Mouse (Mus musculus) CH12.LX (cell line): ENCODE measurements around the gene Kcnip3. TPM values are rescaled to one million over a fixed set of nuclear protein-coding genes. Genes with fewer than 3 reads are reported as not detected.

Source experiments
- DNase-seq: peaks from one replicate; pipeline ENCODE4 v3.0.0-alpha.2; 2013; ENCODE audit errors: extremely low read depth
- H3K27ac ChIP-seq: 2 replicates; pipeline ENCODE4 v1.5.1; 2012; ENCODE audit warnings: low read depth, mild to moderate bottlenecking, control low read depth, moderate library complexity; ENCODE audit not compliant: insufficient read depth
- H3K27me3 ChIP-seq: replicated peaks from 2 replicates; pipeline ENCODE3; 2012; ENCODE audit warnings: inconsistent platforms
- H3K36me3 ChIP-seq, 2 experiments: replicated peaks in 1 of 2; 2 replicates each; pipeline versions ENCODE3 to v1.6.1; 2012; ENCODE audit warnings: inconsistent platforms in 1 of 2, low read length in 1 of 2, mild to moderate bottlenecking in 1 of 2, mixed read lengths in 1 of 2, moderate library complexity in 1 of 2; ENCODE audit not compliant: control insufficient read depth in 1 of 2, insufficient read depth in 1 of 2
- H3K4me1 ChIP-seq, 2 experiments: 2 replicates each; pipeline ENCODE4 v1.6.1; 2012; ENCODE audit warnings: inconsistent platforms in 1 of 2, moderate library complexity in 1 of 2; ENCODE audit not compliant: insufficient read depth in 2 of 2, control insufficient read depth in 1 of 2
- H3K4me2 ChIP-seq: 2 replicates; pipeline ENCODE4 v1.6.1; 2012; ENCODE audit warnings: low read depth, mild to moderate bottlenecking, control low read depth; ENCODE audit not compliant: poor library complexity, insufficient read depth, severe bottlenecking
- H3K4me3 ChIP-seq, 3 experiments: fragments of 150-350 bp in 1 of 3; sonication (generic) in 1 of 3; replicated peaks in 1 of 3; 2 replicates each; pipeline versions ENCODE3 to v1.5.1; 2011 to 2012; ENCODE audit warnings: low read depth in 2 of 3, low read length in 2 of 3, mild to moderate bottlenecking in 2 of 3, moderate library complexity in 2 of 3, control low read depth in 1 of 3, improper control_type of control experiment in 1 of 3, inconsistent platforms in 1 of 3, mixed read lengths in 1 of 3; ENCODE audit not compliant: poor library complexity in 1 of 3
- H3K79me2 ChIP-seq: replicated peaks from 2 replicates; pipeline ENCODE4 v1.6.1; 2012; ENCODE audit warnings: mild to moderate bottlenecking, moderate library complexity; ENCODE audit not compliant: control insufficient read depth, poor library complexity, insufficient read depth, severe bottlenecking; ENCODE audit errors: extremely low read depth
- H3K9ac ChIP-seq: 2 replicates; pipeline ENCODE4 v1.6.1; 2012; ENCODE audit warnings: low read depth, mild to moderate bottlenecking, control low read depth, moderate library complexity; ENCODE audit not compliant: insufficient read depth
- H3K9me3 ChIP-seq: replicated peaks from 2 replicates; pipeline ENCODE3; 2012; ENCODE audit warnings: low read length, inconsistent platforms, mixed read lengths
- BHLHE40 ChIP-seq: IDR thresholded peaks from 2 replicates; pipeline ENCODE4 v1.6.1; 2011; ENCODE audit warnings: mild to moderate bottlenecking, low read depth, low read length, improper control_type of control experiment
- CHD2 ChIP-seq: IDR thresholded peaks from 2 replicates; pipeline ENCODE4 v1.6.1; 2011; ENCODE audit warnings: low read length, improper control_type of control experiment
- CTCF ChIP-seq, 2 experiments: IDR thresholded peaks in 1 of 2; conservative IDR thresholded peaks in 1 of 2; 2 replicates each; pipeline ENCODE4 v1.5.1; 2011 to 2012; ENCODE audit warnings: low read depth in 2 of 2, low read length in 2 of 2, improper control_type of control experiment in 1 of 2, inconsistent platforms in 1 of 2, mild to moderate bottlenecking in 1 of 2, moderate library complexity in 1 of 2
- ETS1 ChIP-seq: conservative IDR thresholded peaks from 2 replicates; pipeline ENCODE4 v1.6.1; 2012; ENCODE audit warnings: low read depth, mild to moderate bottlenecking, inconsistent platforms, low read length, improper control_type of control experiment, moderate library complexity
- GABPA ChIP-seq: IDR thresholded peaks from 2 replicates; pipeline ENCODE4 v1.6.1; 2012; ENCODE audit warnings: low read depth, low read length, improper control_type of control experiment, inconsistent platforms; ENCODE audit not compliant: insufficient replicate concordance
- IRF4 ChIP-seq: IDR thresholded peaks from 2 replicates; pipeline ENCODE4 v1.6.1; 2014; ENCODE audit warnings: low read depth, mild to moderate bottlenecking, inconsistent platforms, low read length, improper control_type of control experiment
- JUND ChIP-seq: conservative IDR thresholded peaks from 2 replicates; pipeline ENCODE4 v1.6.1; 2011; ENCODE audit warnings: low read depth, low read length, improper control_type of control experiment
- MAFK ChIP-seq: IDR thresholded peaks from 2 replicates; pipeline ENCODE4 v1.6.1; 2011; ENCODE audit warnings: low read length, improper control_type of control experiment; ENCODE audit not compliant: insufficient replicate concordance
- MAZ ChIP-seq: IDR thresholded peaks from 2 replicates; pipeline ENCODE4 v1.6.1; 2012; ENCODE audit warnings: low read depth, mild to moderate bottlenecking, inconsistent platforms, low read length, improper control_type of control experiment, moderate library complexity
- MEF2A ChIP-seq: IDR thresholded peaks from 2 replicates; pipeline ENCODE4 v1.6.1; 2014; ENCODE audit warnings: low read depth, mild to moderate bottlenecking, inconsistent platforms, low read length, improper control_type of control experiment, borderline replicate concordance
- NELFE ChIP-seq: IDR thresholded peaks from 2 replicates; pipeline ENCODE4 v1.6.1; 2011; ENCODE audit warnings: low read depth, low read length, improper control_type of control experiment
- NRF1 ChIP-seq: IDR thresholded peaks from 2 replicates; pipeline ENCODE4 v1.6.1; 2014; ENCODE audit warnings: low read depth, mild to moderate bottlenecking, inconsistent platforms, low read length, improper control_type of control experiment, moderate library complexity
- PAX5 ChIP-seq: IDR thresholded peaks from 2 replicates; pipeline ENCODE4 v1.6.1; 2012; ENCODE audit warnings: low read length, inconsistent platforms, mixed read lengths
- POLR2A ChIP-seq: IDR thresholded peaks from 2 replicates; pipeline ENCODE4 v1.6.1; 2011; ENCODE audit warnings: low read depth, mild to moderate bottlenecking, improper control_type of control experiment, low read length
- RAD21 ChIP-seq: IDR thresholded peaks from 2 replicates; pipeline ENCODE4 v1.6.1; 2011; ENCODE audit warnings: low read depth, mild to moderate bottlenecking, low read length, improper control_type of control experiment, moderate library complexity
- RCOR1 ChIP-seq: conservative IDR thresholded peaks from 2 replicates; pipeline ENCODE4 v1.6.1; 2012; ENCODE audit warnings: low read depth, mild to moderate bottlenecking, inconsistent platforms, low read length, improper control_type of control experiment
- SMC3 ChIP-seq: IDR thresholded peaks from 2 replicates; pipeline ENCODE4 v1.6.1; 2011; ENCODE audit warnings: low read depth, low read length, improper control_type of control experiment
- TBP ChIP-seq: conservative IDR thresholded peaks from 2 replicates; pipeline ENCODE4 v1.6.1; 2011; ENCODE audit warnings: low read depth, low read length, improper control_type of control experiment
- UBTF ChIP-seq: IDR thresholded peaks from 2 replicates; pipeline ENCODE4 v1.6.1; 2012; ENCODE audit warnings: low read depth, mild to moderate bottlenecking, inconsistent platforms, low read length, improper control_type of control experiment, moderate library complexity
- USF1 ChIP-seq: IDR thresholded peaks from 2 replicates; pipeline ENCODE4 v1.6.1; 2014; ENCODE audit warnings: low read depth, mild to moderate bottlenecking, inconsistent platforms, low read length, improper control_type of control experiment
- ZKSCAN1 ChIP-seq: IDR thresholded peaks from 2 replicates; pipeline ENCODE4 v1.6.1; 2012; ENCODE audit warnings: low read depth, inconsistent platforms, low read length, improper control_type of control experiment, borderline replicate concordance
- ZMIZ1 ChIP-seq: IDR thresholded peaks from 2 replicates; pipeline ENCODE4 v1.6.1; 2012; ENCODE audit warnings: low read depth, mild to moderate bottlenecking, inconsistent platforms, low read length, improper control_type of control experiment
- ZNF384 ChIP-seq: IDR thresholded peaks from 2 replicates; pipeline ENCODE4 v1.6.1; 2012; ENCODE audit warnings: low read depth, low read length, improper control_type of control experiment, inconsistent platforms
- dilution Hi-C: fragments of 300-500 bp; cut with MboI; formaldehyde crosslinking; loops from 2 replicates; pipeline ENCODE4 v1.14.3; 2020; ENCODE audit warnings: low sequenced_read_pairs; ENCODE audit not compliant: extremely low pct_unique_long_range_greater_than_20kb, extremely low pct_ligation_motif_present
- in situ Hi-C: fragments of 300-500 bp; cut with MboI; formaldehyde crosslinking; loops from 3 replicates; pipeline ENCODE4 v1.14.3; 2019; ENCODE audit warnings: low sequenced_read_pairs, low pct_ligation_motif_present, low pct_unique_long_range_greater_than_20kb, mixed read lengths
- polyA plus RNA-seq: library from polyadenylated mRNA; unstranded; fragments of >175 nt; gene quantifications from 2 replicates; pipeline ENCODE4 v1.2.1, GENCODE M21; 2012; ENCODE audit warnings: low read depth; ENCODE audit not compliant: insufficient read length
- total RNA-seq, 2 experiments: library from RNA; depleted of rRNA; stranded (reverse); fragments of 300-350 nt in 1 of 2; fragments of >200 nt in 1 of 2; gene quantifications; 2 replicates each; pipeline ENCODE4 v1.2.3; 2012 to 2014

Kcnip3 gene
- total and polyA plus RNA-seq, 3 experiments, result not detected

GRCm38 (mm10) chr2:127521172-127522005, 505 bp downstream of the Kcnip3 start:
- Histone ChIP-seq H3K36me3 (no peaks in the 10 kb centered on the region), H3K9me3 (no peaks in the 10 kb centered on the region), H3K4me2 (no peak overlapping the region), H3K79me2 (no peaks in the 10 kb centered on the region), H3K27ac (no peak overlapping the region), H3K4me3 (no peak overlapping the region), H3K9ac (no peak overlapping the region), H3K27me3 (peaks cover 97% of the 10 kb centered on the region), H3K4me1 (peaks cover 0 to 9% of the 10 kb centered on the region in 2 experiments; a peak in 2 of 4 replicates)
- dilution Hi-C loops, result no loop called here
- DNase-seq, result no peak
- in situ Hi-C loops, result no loop called here
- TF ChIP-seq PAX5 (no peak), CHD2 (no peak), USF1 (no peak), ZNF384 (no peak), RAD21 (no peak), UBTF (no peak)

- dilution Hi-C loops, result no loop called here
- peaks cover 98% of the 10 kb centered on the region for H3K27me3 ChIP-seq
- H3K4me1 ChIP-seq, result peaks cover 0 to 9% of the 10 kb centered on the region in 2 experiments; a peak in 2 of 4 replicates
These were observed 1.8 kb downstream of the Kcnip3 start for GRCm38 (mm10) chr2:127520123-127520522.

DNA sequence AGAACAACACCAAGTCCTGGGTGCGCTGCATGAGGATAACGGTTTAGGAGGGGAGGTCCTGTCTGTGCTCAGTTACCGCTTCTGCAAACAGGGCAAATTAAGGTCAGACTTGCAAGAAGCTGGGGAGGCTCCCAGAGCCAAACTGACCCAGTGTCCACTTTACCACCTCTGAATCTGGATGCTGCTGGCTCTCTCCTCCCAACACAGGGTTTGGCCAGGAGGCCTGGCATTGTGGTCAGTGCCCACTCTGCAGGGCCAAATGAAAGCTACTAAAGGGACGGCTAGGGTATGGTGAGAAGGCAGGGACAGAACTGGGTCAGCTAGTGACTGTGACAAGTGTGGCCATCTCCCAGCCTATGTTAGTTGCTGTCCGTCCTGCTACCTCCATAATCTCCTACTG, 2.6 kb downstream of the Kcnip3 start:
- Histone ChIP-seq H3K9me3 (no peaks in the 10 kb centered on the region), H3K4me3 (no peak overlapping the region), H3K36me3 (no peaks in the 10 kb centered on the region), H3K4me1 (peaks cover 0 to 9% of the 10 kb centered on the region in 2 experiments; a peak in 2 of 4 replicates), H3K9ac (no peak overlapping the region), H3K27ac (no peak overlapping the region), H3K79me2 (no peaks in the 10 kb centered on the region), H3K4me2 (no peak overlapping the region), H3K27me3 (peaks cover 97% of the 10 kb centered on the region)
- in situ Hi-C loops, result no loop called here
- dilution Hi-C loops, result no loop called here
- TF ChIP-seq TBP (no peak), JUND (no peak), NELFE (no peak), MEF2A (no peak), ZKSCAN1 (no peak), RCOR1 (no peak), ZMIZ1 (no peak), BHLHE40 (no peak), MAZ (no peak), ETS1 (no peak), IRF4 (no peak), SMC3 (no peak), UBTF (no peak), MAFK (no peak), CTCF (conservative IDR thresholded peaks at IDR 0.05 in 1 of 2, IDR thresholded peaks at IDR 0.05 in 1 of 2; ENCODE audit: low read depth in 2 of 2, low read length in 2 of 2) (no peak), POLR2A (no peak), NRF1 (no peak), PAX5 (no peak), GABPA (no peak)
- DNase-seq, result no peak

More at GRCm38 (mm10) chr2:127520123-127520522, 1.8 kb downstream of the Kcnip3 start:
- Histone ChIP-seq H3K9me3 (no peaks in the 10 kb centered on the region), H3K9ac (no peak overlapping the region), H3K4me3 (no peak overlapping the region), H3K27ac (no peak overlapping the region), H3K4me2 (no peak overlapping the region), H3K79me2 (no peaks in the 10 kb centered on the region), H3K36me3 (no peaks in the 10 kb centered on the region)
- TF ChIP-seq ZNF384, result no peak
- TF ChIP-seq MAZ, result no peak
- no peak for TF ChIP-seq SMC3
- TF ChIP-seq UBTF, result no peak
- DNase-seq, result no peak
- in situ Hi-C loops, result no loop called here
